15 mouse cellular contexts compared by ENCODE assay signal in the genomic region with DNA sequence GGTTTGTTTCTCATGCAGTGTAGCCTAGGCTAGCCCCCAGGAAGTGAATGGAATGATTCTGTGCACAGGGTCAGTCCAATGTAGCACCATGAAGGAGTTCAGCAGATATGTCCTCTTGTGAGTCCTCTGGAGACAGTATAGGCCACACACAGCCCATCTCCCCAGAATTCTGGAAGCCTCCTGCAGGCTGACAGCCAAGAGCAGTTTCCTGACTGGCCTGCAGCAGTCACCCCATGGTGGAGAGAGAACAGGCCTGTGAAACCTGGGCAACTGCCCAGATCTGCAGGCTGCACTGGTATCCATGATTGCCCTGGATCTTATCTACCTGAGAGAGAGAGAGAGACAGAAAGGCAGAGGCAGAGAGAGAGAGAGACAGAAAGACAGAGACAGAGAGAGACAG. TPM values are rescaled to one million over a fixed set of nuclear protein-coding genes. Genes with fewer than 3 reads are reported as not detected.
DNase-seq lines count a peak whose midpoint lies in the region; ATAC-seq lines count a peak whose summit lies in the region.
"Had no signal": no experiment of that assay in that cellular context is flagged by ENCODE, and none has a peak within 500 bp of the region (broad histone marks: within the 10 kb centered on the region; RNA-seq: fewer than 3 reads in every experiment).

No protein-coding gene starts in this region.

- H3K9ac ChIP-seq in lung, embryonic 16.5 days (ENCODE audit: low read length) = no peak overlapping the region

- no peaks in the 10 kb centered on the region for H3K27me3 ChIP-seq in lung, embryonic 16.5 days (ENCODE audit: control insufficient read depth, insufficient read depth, low read depth, low read length)

- peak; percentile 71 for ATAC-seq in lung, embryonic 16.5 days (ENCODE audit: low read depth)

- intact Hi-C loops in gastrocnemius, postnatal 36 days (cut with DNase I) = no loop called here

- H3K4me2 ChIP-seq in lung, embryonic 16.5 days (ENCODE audit: low read depth, low read length) = no peak overlapping the region
- H3K4me2 ChIP-seq: liver, embryonic 11.5 days had no signal

- H3K36me3 ChIP-seq in lung, embryonic 16.5 days (ENCODE audit: control insufficient read depth, insufficient read depth, low read length) = no peaks in the 10 kb centered on the region
- H3K36me3 ChIP-seq: forebrain, embryonic 10.5 days had no signal

- H3K9me3 ChIP-seq in lung, embryonic 16.5 days (ENCODE audit: control insufficient read depth, low read length) = no peaks in the 10 kb centered on the region
- H3K9me3 ChIP-seq: forebrain, embryonic 10.5 days had no signal

- peaks cover 25% of the 10 kb centered on the region for H3K4me1 ChIP-seq in lung, embryonic 16.5 days (replicated peaks; ENCODE audit: control insufficient read depth, insufficient read depth, low read length)

- H3K4me3 ChIP-seq in lung, embryonic 16.5 days (ENCODE audit: low read length) = no peak overlapping the region
- H3K4me3 ChIP-seq: forebrain, embryonic 10.5 days had no signal

- peak overlapping the region; percentile 67 for H3K27ac ChIP-seq in lung, embryonic 16.5 days (ENCODE audit: low read length)
- H3K27ac ChIP-seq: forebrain, embryonic 10.5 days had no signal

- peak; percentile 49 for DNase-seq in gastrocnemius, postnatal 10 days
- no peak for DNase-seq in gastrocnemius, postnatal 36 days
- no peak for DNase-seq in lung, postnatal 25 days (ENCODE audit: low spot score)
- peak; percentile 82 to 88 for DNase-seq in cerebellum, postnatal 10 days
- peak; percentile 42 for DNase-seq in lung, postnatal 36 days
- DNase-seq in ovary, postnatal 36 days (ENCODE audit: low spot score) = no peak
- no peak for DNase-seq in spleen, postnatal 14 days (ENCODE audit: low spot score in 2 of 2)
- DNase-seq: kidney, adult 9 months; layer of hippocampus, postnatal 36 days; midbrain, embryonic 14.5 days; spleen, adult 18-20 months had no signal

RNA-seq across cellular contexts. Expression of a gene that starts 18.1 kb away (rescaled TPM):
- 10 to 100 TPM; 56.5 to 57.9 TPM for total RNA-seq in gastrocnemius, postnatal 10 days (2021)
- 10 to 100 TPM; 29.6 to 44.9 TPM for total RNA-seq in gastrocnemius, postnatal 36 days (2021)
- polyA plus RNA-seq in lung, embryonic 16.5 days (2015; fragmentation: Nextera tagmentation; extraction: Ambion mirVana) = 4.5 and 4.8 TPM in 2 replicates

RNA-seq across cellular contexts. Expression of a gene that starts 56.3 kb away (rescaled TPM):
- 1 to 10 TPM; 2.3 to 4.0 TPM for total RNA-seq in gastrocnemius, postnatal 10 days (2021)
- total RNA-seq in gastrocnemius, postnatal 36 days (2021) = 1 to 10 TPM; 1.1 TPM
- polyA plus RNA-seq in lung, embryonic 16.5 days (2015; fragmentation: Nextera tagmentation; extraction: Ambion mirVana) = 9.1 and 10.1 TPM in 2 replicates
- total RNA-seq: granulocyte monocyte progenitor cell, adult 5-6 weeks had no signal

Comparison
In these comparisons a context has a peak if more than half of its experiments do, and no peak if none do; other contexts are left out.
1. DNase-seq: peak in gastrocnemius, postnatal 10 days (single experiment), cerebellum, postnatal 10 days (2 of 2) and lung, postnatal 36 days (single experiment); none in gastrocnemius, postnatal 36 days (0 of 2), lung, postnatal 25 days (single experiment), ovary, postnatal 36 days (single experiment) and spleen, postnatal 14 days (0 of 2).